Mouse (Mus musculus) limb, embryonic 13.5 days (tissue): ENCODE data around the gene Pde4c. TPM values are rescaled to one million over a fixed set of nuclear protein-coding genes. Genes with fewer than 3 reads are reported as not detected.

Source experiments
- ATAC-seq: fragments of 200-750 bp; cut with Nextera tagmentation; 2 replicates; pipeline ENCODE4 v1.8.0; 2017; ENCODE audit warnings: low read depth, moderate number of reproducible peaks, moderate TSS enrichment; ENCODE audit not compliant: low FRiP score
- H3K27ac ChIP-seq: fragments of 300-500 bp; sonication (generic); 2 replicates; pipeline ENCODE4 v1.5.1; 2015; ENCODE audit warnings: inconsistent platforms, mild to moderate bottlenecking, moderate library complexity
- H3K27me3 ChIP-seq: fragments of 300-500 bp; sonication (generic); 2 replicates; pipeline ENCODE4 v1.6.1; 2015; ENCODE audit warnings: mild to moderate bottlenecking, inconsistent platforms
- H3K36me3 ChIP-seq: fragments of 300-500 bp; sonication (generic); 2 replicates; pipeline ENCODE4 v1.6.1; 2015; ENCODE audit warnings: inconsistent platforms, mild to moderate bottlenecking, moderate library complexity
- H3K4me1 ChIP-seq: fragments of 300-500 bp; sonication (generic); 2 replicates; pipeline ENCODE4 v1.6.1; 2015; ENCODE audit warnings: inconsistent platforms
- H3K4me2 ChIP-seq: fragments of 300-500 bp; sonication (generic); replicated peaks from 2 replicates; pipeline ENCODE4 v1.6.1; 2015; ENCODE audit warnings: inconsistent platforms, mild to moderate bottlenecking, moderate library complexity
- H3K4me3 ChIP-seq: fragments of 300-500 bp; sonication (generic); 2 replicates; pipeline ENCODE4 v1.5.1; 2015; ENCODE audit warnings: moderate library complexity, mild to moderate bottlenecking, inconsistent platforms
- H3K9ac ChIP-seq: fragments of 300-500 bp; sonication (generic); 2 replicates; pipeline ENCODE4 v1.6.1; 2015; ENCODE audit warnings: mild to moderate bottlenecking, inconsistent platforms
- H3K9me3 ChIP-seq: fragments of 300-500 bp; sonication (generic); 2 replicates; pipeline ENCODE4 v1.6.1; 2016; ENCODE audit warnings: inconsistent platforms
- WGBS: fragments of 180-500 bp; shearing (Covaris S2); methylation state at CpG from one replicate; pipeline ENCODE4 v1.1.7; 2015; 5-methylcytosine and 5-hydroxymethylcytosine counted together
- polyA plus RNA-seq: library from polyadenylated mRNA; unstranded; fragments of >200 nt; fragmentation: Nextera tagmentation; extraction: Ambion mirVana; gene quantifications from 2 replicates; pipeline ENCODE4 v1.2.1, GENCODE M21; 2015

Pde4c gene
- polyA plus RNA-seq, 1 experiment from 2014 or later, result 0.04 TPM

GRCm38 (mm10) chr8:70710296-70710695 is 13.2 kb upstream of the Pde4c start:
- H3K4me1 ChIP-seq, result no peaks in the 10 kb centered on the region
- no peak overlapping the region for H3K4me2 ChIP-seq
- no peak overlapping the region for H3K27ac ChIP-seq
- no peak overlapping the region for H3K4me3 ChIP-seq
- H3K9me3 ChIP-seq, result no peaks in the 10 kb centered on the region
- 93% methylated on average over 1 of the region's 1 CpGs for WGBS
- no peak overlapping the region for H3K9ac ChIP-seq
- no peaks in the 10 kb centered on the region for H3K36me3 ChIP-seq
- H3K27me3 ChIP-seq, result no peaks in the 10 kb centered on the region
- ATAC-seq, result no peak

- no peak for ATAC-seq
- Histone ChIP-seq H3K4me3 (no peak overlapping the region), H3K36me3 (no peaks in the 10 kb centered on the region), H3K9ac (no peak overlapping the region), H3K4me1 (no peaks in the 10 kb centered on the region), H3K4me2 (no peak overlapping the region), H3K27ac (no peak overlapping the region), H3K9me3 (no peaks in the 10 kb centered on the region), H3K27me3 (no peaks in the 10 kb centered on the region)
- WGBS, result 89% methylated on average over 11 of the region's 11 CpGs
These were observed 12.5 kb upstream of the Pde4c start for GRCm38 (mm10) chr8:70711041-70711440.

- WGBS, result 85% methylated on average over 7 of the region's 7 CpGs
- Histone ChIP-seq H3K27ac (no peak overlapping the region), H3K4me3 (no peak overlapping the region), H3K36me3 (no peaks in the 10 kb centered on the region), H3K9ac (no peak overlapping the region), H3K27me3 (0 out of 2 replicates have a peak, but pooled peaks cover 4% of the 10 kb centered on the region), H3K9me3 (no peaks in the 10 kb centered on the region), H3K4me2 (no peak overlapping the region), H3K4me1 (peaks cover 3% of the 10 kb centered on the region; the same call in 1 of the 2 replicates)
- no peak for ATAC-seq
These were observed 9.5 kb upstream of the Pde4c start for GRCm38 (mm10) chr8:70713991-70714390.

- Histone ChIP-seq H3K27me3 (peaks cover 12% of the 10 kb centered on the region; the same call in 1 of the 2 replicates), H3K4me2 (no peak overlapping the region), H3K36me3 (no peaks in the 10 kb centered on the region), H3K4me1 (peaks cover 3% of the 10 kb centered on the region; the same call in 1 of the 2 replicates), H3K9me3 (no peaks in the 10 kb centered on the region), H3K9ac (no peak overlapping the region), H3K4me3 (no peak overlapping the region), H3K27ac (no peak overlapping the region)
- ATAC-seq, result no peak
- 48% methylated on average over 2 of the region's 2 CpGs for WGBS
These were observed 8.4 kb upstream of the Pde4c start for GRCm38 (mm10) chr8:70715086-70715485.

- 86% methylated on average over 40 of the region's 40 CpGs for WGBS
- no peak overlapping the region for H3K9ac ChIP-seq
- H3K4me2 ChIP-seq, result no peak overlapping the region
- ATAC-seq, result no peak
- no peak overlapping the region for H3K4me3 ChIP-seq
- H3K36me3 ChIP-seq, result no peaks in the 10 kb centered on the region
- H3K4me1 ChIP-seq, result peaks cover 3% of the 10 kb centered on the region; the same call in 1 of the 2 replicates
- no peak overlapping the region for H3K27ac ChIP-seq
- peaks cover 12% of the 10 kb centered on the region; the same call in 1 of the 2 replicates for H3K27me3 ChIP-seq
- no peaks in the 10 kb centered on the region for H3K9me3 ChIP-seq
These were observed 6.8 kb upstream of the Pde4c start for GRCm38 (mm10) chr8:70716521-70717400.

- Histone ChIP-seq H3K36me3 (no peaks in the 10 kb centered on the region), H3K4me2 (peak within 1 kb of the TSS; percentile 27), H3K4me1 (peaks cover 3% of the 10 kb centered on the region; the same call in 1 of the 2 replicates), H3K9me3 (no peaks in the 10 kb centered on the region), H3K4me3 (no peak within 1 kb of the TSS), H3K27me3 (peaks cover 12% of the 10 kb centered on the region; the same call in 1 of the 2 replicates), H3K9ac (no peak within 1 kb of the TSS), H3K27ac (no peak within 1 kb of the TSS)
- no peak for ATAC-seq
- WGBS, result 3% methylated on average over 19 of the region's 19 CpGs
These were observed 5.2 kb upstream of the Pde4c start, which contains the start of gene Gm3336 for GRCm38 (mm10) chr8:70718297-70718696. Gm3336 (plus strand) TSS chr8:70718543.

GRCm38 (mm10) chr8:70719796-70720270 is 3.7 kb upstream of the Pde4c start:
- Histone ChIP-seq H3K27me3 (peaks cover 12% of the 10 kb centered on the region; the same call in 1 of the 2 replicates), H3K4me3 (no peak overlapping the region), H3K4me2 (no peak overlapping the region), H3K36me3 (no peaks in the 10 kb centered on the region), H3K27ac (no peak overlapping the region), H3K9me3 (no peaks in the 10 kb centered on the region), H3K4me1 (peaks cover 3% of the 10 kb centered on the region; the same call in 1 of the 2 replicates), H3K9ac (no peak overlapping the region)
- WGBS, result 70% methylated on average over 9 of the region's 9 CpGs
- ATAC-seq, result no peak

GRCm38 (mm10) chr8:70720739-70721138 is 2.8 kb upstream of the Pde4c start:
- H3K27ac ChIP-seq, result no peak overlapping the region
- WGBS, result 4% methylated on average over 3 of the region's 3 CpGs
- peak; percentile 43; the same call in 1 of the 2 replicates for ATAC-seq
- no peak overlapping the region for H3K4me2 ChIP-seq
- peaks cover 3% of the 10 kb centered on the region; the same call in 1 of the 2 replicates for H3K4me1 ChIP-seq
- H3K9ac ChIP-seq, result no peak overlapping the region
- H3K4me3 ChIP-seq, result no peak overlapping the region
- peaks cover 13% of the 10 kb centered on the region; the same call in 1 of the 2 replicates for H3K27me3 ChIP-seq
- H3K36me3 ChIP-seq, result no peaks in the 10 kb centered on the region
- H3K9me3 ChIP-seq, result no peaks in the 10 kb centered on the region

- H3K9ac ChIP-seq, result peak overlapping the region; percentile 35
- 83% methylated on average over 8 of the region's 8 CpGs for WGBS
- H3K4me3 ChIP-seq, result no peak overlapping the region
- H3K4me2 ChIP-seq, result no peak overlapping the region
- no peak overlapping the region for H3K27ac ChIP-seq
- ATAC-seq, result no peak
- H3K36me3 ChIP-seq, result no peaks in the 10 kb centered on the region
- peaks cover 3% of the 10 kb centered on the region; the same call in 1 of the 2 replicates for H3K4me1 ChIP-seq
- no peaks in the 10 kb centered on the region for H3K9me3 ChIP-seq
- H3K27me3 ChIP-seq, result peaks cover 21% of the 10 kb centered on the region
These were observed 1.9 kb upstream of the Pde4c start for GRCm38 (mm10) chr8:70721601-70722000.

GRCm38 (mm10) chr8:70724216-70724615 is 696 bp downstream of the Pde4c start:
- Histone ChIP-seq H3K27me3 (peaks cover 42% of the 10 kb centered on the region), H3K36me3 (no peaks in the 10 kb centered on the region), H3K27ac (no peak overlapping the region), H3K9me3 (no peaks in the 10 kb centered on the region), H3K4me1 (no peaks in the 10 kb centered on the region), H3K4me2 (no peak overlapping the region), H3K9ac (no peak overlapping the region), H3K4me3 (no peak overlapping the region)
- 76% methylated on average over 12 of the region's 12 CpGs for WGBS
- ATAC-seq, result no peak

GRCm38 (mm10) chr8:70725792-70726447 is 2.4 kb downstream of the Pde4c start:
- H3K4me2 ChIP-seq, result no peak overlapping the region
- 27% methylated on average over 14 of the region's 14 CpGs for WGBS
- H3K27ac ChIP-seq, result no peak overlapping the region
- no peaks in the 10 kb centered on the region for H3K9me3 ChIP-seq
- no peaks in the 10 kb centered on the region for H3K36me3 ChIP-seq
- H3K4me3 ChIP-seq, result no peak overlapping the region
- H3K27me3 ChIP-seq, result peaks cover 52% of the 10 kb centered on the region
- H3K9ac ChIP-seq, result no peak overlapping the region
- no peak for ATAC-seq
- H3K4me1 ChIP-seq, result peaks cover 7% of the 10 kb centered on the region

- no peak overlapping the region for H3K27ac ChIP-seq
- peaks cover 60% of the 10 kb centered on the region for H3K27me3 ChIP-seq
- H3K36me3 ChIP-seq, result no peaks in the 10 kb centered on the region
- H3K4me1 ChIP-seq, result peaks cover 7% of the 10 kb centered on the region
- H3K4me3 ChIP-seq, result no peak overlapping the region
- H3K9ac ChIP-seq, result no peak overlapping the region
- 44% methylated on average over 11 of the region's 11 CpGs for WGBS
- H3K4me2 ChIP-seq, result no peak overlapping the region
- no peaks in the 10 kb centered on the region for H3K9me3 ChIP-seq
- ATAC-seq, result no peak
These were observed 3.2 kb downstream of the Pde4c start for GRCm38 (mm10) chr8:70726721-70727120.
